Mouse (Mus musculus) B cell, adult 2 months (primary cell): ENCODE measurements around the gene Klhl33.
A peak's percentile ranks its signal among the peaks of the same experiment; 100 is the strongest.
"Not testable (repeated sequence)": the region's sequence is repeated elsewhere in the genome, so short reads cannot be mapped to it uniquely, and the experiment has no call there.

Experiments used
- DNase-seq, 2 experiments: peaks; one replicate each; pipeline ENCODE4 v3.0.0; 2022

The Klhl33 gene

GRCm38 (mm10) chr14:50903973-50904827 lies 6.9 kb upstream of the Klhl33 start:
- DNase-seq = no peak

GRCm38 (mm10) chr14:50897992-50898391 lies 685 bp upstream of the Klhl33 start:
- DNase-seq = not testable (repeated sequence)

- DNase-seq = no peak
Measured at GRCm38 (mm10) chr14:50896747-50897373, 447 bp downstream of the Klhl33 start.

GRCm38 (mm10) chr14:50895985-50896746 lies 1.1 kb downstream of the Klhl33 start:
- no peak for DNase-seq

- DNase-seq = no peak
Measured at GRCm38 (mm10) chr14:50895407-50895806, 1.9 kb downstream of the Klhl33 start.

DNA sequence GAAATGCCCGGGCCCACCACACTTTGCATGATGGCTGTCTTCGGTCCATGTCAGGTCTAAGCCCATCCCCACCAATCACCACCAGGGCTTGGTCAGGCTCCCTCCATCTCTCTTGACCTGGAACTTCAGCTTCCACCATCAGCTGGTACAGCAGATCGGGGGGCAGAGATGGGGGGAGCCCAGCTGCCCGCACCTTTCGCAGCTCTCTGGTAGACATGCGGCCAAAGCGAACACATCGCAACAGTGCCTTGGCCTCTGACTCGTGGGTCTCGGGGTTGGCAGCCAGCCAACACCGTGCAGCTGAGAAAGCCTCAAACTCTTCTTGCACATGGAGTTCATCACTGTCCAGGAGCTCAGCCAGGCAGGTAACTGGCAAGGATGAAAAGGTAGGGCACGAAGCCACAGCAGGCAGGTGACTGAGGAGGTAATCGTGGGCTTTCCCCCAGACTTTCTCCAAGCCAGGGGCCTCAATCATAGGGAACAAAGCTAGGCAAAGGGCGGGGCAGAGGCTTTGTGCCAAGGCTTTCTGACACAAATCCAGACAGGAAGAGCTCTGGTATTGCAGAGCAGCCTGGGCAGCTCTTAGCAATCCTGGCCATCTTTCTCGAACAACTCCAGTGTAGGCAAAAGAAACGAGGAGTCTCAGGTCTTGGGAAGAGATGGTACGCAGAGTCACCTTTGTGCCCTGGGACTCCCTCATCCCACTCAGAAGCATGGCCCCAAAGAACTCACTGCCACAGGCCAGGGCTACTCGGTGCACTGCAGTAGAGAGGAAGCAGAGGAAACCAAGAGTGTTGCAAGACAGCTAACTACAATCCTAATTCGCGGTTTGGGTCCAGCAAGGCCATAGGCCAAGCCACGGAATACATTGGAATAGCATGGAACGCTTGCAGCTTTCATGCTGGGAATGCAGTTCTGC lies 4.5 kb downstream of the Klhl33 start:
- DNase-seq = no peak

GRCm38 (mm10) chr14:50892091-50892490 lies 5.2 kb downstream of the Klhl33 start:
- DNase-seq = no peak

DNA sequence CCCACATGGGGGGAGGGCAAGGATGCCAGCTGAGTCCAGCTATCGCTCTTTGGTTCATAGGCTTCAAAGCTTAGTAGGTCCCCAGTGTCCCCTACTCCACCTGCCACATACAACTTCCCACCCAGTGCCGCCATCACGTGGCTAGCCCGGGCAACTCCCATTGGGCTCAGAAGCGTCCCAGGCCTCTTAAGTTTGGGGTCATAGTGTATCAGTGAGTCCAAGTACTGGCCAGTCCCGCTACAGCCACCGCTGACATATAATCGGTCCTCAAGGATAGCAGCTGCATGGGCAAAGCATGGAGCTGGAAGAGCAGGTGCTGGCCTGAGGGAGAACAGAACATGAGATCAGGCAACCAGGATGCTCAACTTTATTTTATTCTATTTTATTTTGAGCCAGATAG lies 5.7 kb downstream of the Klhl33 start:
- DNase-seq = no peak

- DNase-seq = no peak
Measured at GRCm38 (mm10) chr14:50876236-50876950, 20.9 kb downstream of the Klhl33 start.

DNA sequence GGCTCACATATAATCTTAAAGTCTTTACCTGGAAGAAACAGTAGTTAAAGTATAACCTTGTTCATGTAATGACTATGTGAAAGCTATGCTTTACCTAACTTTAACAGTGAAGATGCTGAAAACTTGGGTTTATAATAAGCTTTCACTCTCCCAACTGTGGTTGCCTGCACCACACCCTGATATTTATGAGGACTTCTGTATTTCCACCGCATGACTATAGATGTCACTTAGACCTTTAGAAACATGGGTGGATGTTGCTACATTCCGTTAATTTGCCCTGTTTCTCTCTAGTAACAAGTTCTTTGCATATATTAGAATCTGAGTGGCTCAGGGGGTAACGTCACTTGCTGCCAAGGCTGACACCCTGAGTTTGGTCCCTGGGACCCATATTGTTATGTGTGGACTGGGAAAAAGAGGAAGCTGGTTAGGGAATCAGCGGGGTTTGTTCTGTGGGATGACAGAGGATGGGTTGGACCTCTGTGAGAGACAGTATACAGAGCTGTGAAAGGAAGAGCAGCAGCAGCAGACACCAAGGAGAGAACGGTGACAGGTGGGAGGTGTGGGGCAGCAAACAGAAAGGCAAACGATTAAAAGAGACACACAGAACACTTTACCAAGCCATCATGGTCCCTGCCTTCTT lies 21.6 kb downstream of the Klhl33 start:
- no peak for DNase-seq

DNA sequence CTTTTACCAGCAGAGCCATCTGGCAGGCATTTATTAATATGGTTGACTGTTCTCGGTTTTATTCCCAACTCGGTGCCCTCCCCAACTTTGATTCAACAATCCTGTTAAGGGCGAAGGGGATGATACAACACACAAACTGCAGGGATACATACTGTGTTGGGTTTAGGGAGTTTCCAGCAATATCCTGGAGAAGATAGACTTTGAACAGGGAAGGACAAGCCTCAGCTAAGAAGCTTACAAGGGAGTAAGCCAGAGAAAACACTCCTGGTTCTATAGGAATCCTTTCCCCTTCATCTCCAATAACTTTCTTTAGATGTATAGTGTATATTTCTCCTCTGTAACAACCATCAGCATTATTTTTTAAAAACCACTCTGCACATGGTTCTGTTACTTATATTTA lies 22.1 kb downstream of the Klhl33 start:
- no peak for DNase-seq

GRCm38 (mm10) chr14:50871284-50871683 lies 26.0 kb downstream of the Klhl33 start:
- DNase-seq = peak in 1 of 2 experiments; percentile 7

- no peak for DNase-seq
Measured at GRCm38 (mm10) chr14:50870805-50871143, 26.5 kb downstream of the Klhl33 start.

GRCm38 (mm10) chr14:50869889-50870804 lies 27.2 kb downstream of the Klhl33 start, which contains the start of gene Tep1:
Tep1 (minus strand) TSS chr14:50870560.
- peak; percentile 85 to 89 for DNase-seq

- no peak for DNase-seq
Measured at GRCm38 (mm10) chr14:50868656-50869055, 28.7 kb downstream of the Klhl33 start.

GRCm38 (mm10) chr14:50868211-50868610 lies 29.1 kb downstream of the Klhl33 start:
- DNase-seq = no peak

- DNase-seq = no peak
Measured at GRCm38 (mm10) chr14:50866966-50867365, 30.3 kb downstream of the Klhl33 start.

GRCm38 (mm10) chr14:50865005-50865404 lies 32.3 kb downstream of the Klhl33 start:
- DNase-seq = not testable (repeated sequence)

DNA sequence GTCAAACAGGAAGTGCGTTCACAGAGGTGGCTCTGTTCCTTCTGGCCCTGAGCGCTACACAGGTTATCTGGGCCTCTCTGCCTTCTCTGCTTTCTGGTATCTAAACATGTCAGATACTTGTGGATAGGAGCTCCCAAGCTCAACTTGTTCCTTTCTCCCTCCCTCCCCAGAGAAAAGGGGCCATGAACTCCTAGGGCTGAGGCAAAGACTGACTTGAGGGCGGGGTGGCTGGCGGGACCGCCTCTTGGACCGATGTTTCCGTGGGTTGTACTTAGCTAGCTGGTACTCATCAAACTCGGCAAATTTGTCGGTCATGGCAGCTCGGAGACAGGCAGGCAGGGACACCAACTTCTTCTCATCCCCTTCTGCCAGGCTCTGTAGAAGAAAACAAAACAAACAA lies 34.7 kb downstream of the Klhl33 start:
- no peak for DNase-seq

- no peak for DNase-seq
Measured at GRCm38 (mm10) chr14:50855788-50856187, 41.5 kb downstream of the Klhl33 start.
